Mouse (Mus musculus) hindbrain, postnatal 0 days (tissue): Measurements from ENCODE around the gene Ehd1. TPM values are rescaled to one million over a fixed set of nuclear protein-coding genes. Genes with fewer than 3 reads are reported as not detected.
A peak's percentile ranks its signal among the peaks of the same experiment; 100 is the strongest.

Experiments
- ATAC-seq: fragments of 200-750 bp; cut with Nextera tagmentation; 2 replicates; pipeline ENCODE4 v1.8.0; 2017; ENCODE audit warnings: mild to moderate bottlenecking, moderate TSS enrichment, moderate library complexity
- DNase-seq: peaks from one replicate; pipeline ENCODE4 v3.0.0-alpha.2; 2015; ENCODE audit warnings: low spot score
- H3K27ac ChIP-seq: fragments of 300-500 bp; sonication (generic); 2 replicates; pipeline ENCODE4 v1.5.1; 2014; ENCODE audit warnings: mild to moderate bottlenecking
- H3K27me3 ChIP-seq: fragments of 300-500 bp; sonication (generic); 2 replicates; pipeline ENCODE4 v1.6.1; 2014; ENCODE audit warnings: low read length, mixed read lengths; ENCODE audit not compliant: insufficient read depth
- H3K36me3 ChIP-seq: fragments of 300-500 bp; sonication (generic); 2 replicates; pipeline ENCODE4 v1.6.1; 2014; ENCODE audit warnings: low read length, mixed read lengths; ENCODE audit not compliant: insufficient read depth
- H3K4me1 ChIP-seq: fragments of 300-500 bp; sonication (generic); 2 replicates; pipeline ENCODE4 v1.6.1; 2014; ENCODE audit warnings: antibody characterized with exemption, low read length, mixed read lengths; ENCODE audit not compliant: insufficient read depth
- H3K4me2 ChIP-seq: fragments of 300-500 bp; sonication (generic); 2 replicates; pipeline ENCODE4 v1.6.1; 2014; ENCODE audit warnings: low read depth, mild to moderate bottlenecking, low read length, moderate library complexity, mixed read lengths
- H3K4me3 ChIP-seq: fragments of 300-500 bp; sonication (generic); 2 replicates; pipeline ENCODE4 v1.5.1; 2014; ENCODE audit warnings: low read length
- H3K9ac ChIP-seq: fragments of 300-500 bp; sonication (generic); replicated peaks from 2 replicates; pipeline ENCODE4 v1.6.1; 2014; ENCODE audit warnings: mild to moderate bottlenecking, low read length, moderate library complexity, mixed read lengths
- H3K9me3 ChIP-seq: fragments of 300-500 bp; sonication (generic); 2 replicates; pipeline ENCODE4 v1.6.1; 2016; ENCODE audit warnings: low read length, mixed read lengths
- CTCF ChIP-seq: IDR thresholded peaks from 2 replicates; pipeline ENCODE4 v1.5.1; 2016; ENCODE audit warnings: antibody characterized with exemption, control low read depth, low read depth
- WGBS: fragments of 180-500 bp; shearing (Covaris S2); extraction: QIAGEN DNeasy Blood & Tissue Kit; methylation state at CpG from one replicate; pipeline ENCODE4 v1.1.7; 2014; 5-methylcytosine and 5-hydroxymethylcytosine counted together
- polyA plus RNA-seq: library from polyadenylated mRNA; unstranded; fragments of >200 nt; fragmentation: Nextera tagmentation; extraction: Ambion mirVana; gene quantifications from 2 replicates; pipeline ENCODE4 v1.2.1, GENCODE M21; 2015
- total RNA-seq: library from RNA; depleted of rRNA; stranded (reverse); fragments of >200 nt; gene quantifications from 2 replicates; pipeline ENCODE4 v1.2.3, GENCODE M21; 2014

Gene Ehd1
- total and polyA plus RNA-seq, 2 experiments from 2014 or later, result 77.5 to 135 TPM

DNA sequence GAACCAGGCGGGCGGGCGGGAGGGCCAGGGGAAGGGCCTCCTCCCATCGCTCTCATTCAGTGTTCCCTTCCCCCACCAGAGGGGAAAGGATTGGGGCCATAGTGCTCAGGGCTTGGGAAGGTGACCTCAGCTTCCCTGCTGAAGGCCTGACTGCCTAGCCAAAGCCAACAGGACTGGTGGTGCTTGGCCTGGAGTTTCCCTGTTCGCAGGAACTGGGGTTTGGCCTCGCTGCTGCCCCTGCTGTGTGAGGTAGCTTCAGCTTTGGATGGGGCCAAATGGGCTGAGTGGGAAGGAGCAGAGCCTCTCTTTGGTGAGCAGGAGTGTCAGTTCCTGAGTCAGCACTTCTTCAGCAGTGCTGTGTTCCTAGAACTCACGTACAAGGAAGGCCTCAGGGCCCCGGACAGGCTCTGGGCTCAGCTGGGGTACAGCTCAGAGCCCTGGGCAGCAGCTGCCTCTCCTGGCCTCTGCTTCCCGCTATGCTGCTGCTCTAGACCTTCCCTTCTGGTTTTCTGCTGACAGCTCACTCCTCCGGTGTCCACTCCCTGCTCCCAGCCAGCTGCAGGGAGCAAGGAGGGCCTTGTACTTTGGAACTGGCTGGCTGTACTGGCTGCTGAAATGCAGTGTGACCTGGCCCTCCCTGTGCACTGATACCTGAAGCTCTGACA, 14.7 kb downstream of the Ehd1 start:
- WGBS, result 70% methylated on average over 10 of the region's 10 CpGs
- ATAC-seq, result no peak; the same call in 1 of the 2 replicates
- H3K4me2 ChIP-seq, result no peak overlapping the region
- no peak overlapping the region for H3K9ac ChIP-seq
- no peak for DNase-seq
- H3K27me3 ChIP-seq, result no peaks in the 10 kb centered on the region
- H3K27ac ChIP-seq, result peak overlapping the region; percentile 41; the same call in 1 of the 2 replicates
- H3K4me1 ChIP-seq, result no peaks in the 10 kb centered on the region; the same call in 1 of the 2 replicates
- no peak for TF ChIP-seq CTCF
- no peak overlapping the region for H3K4me3 ChIP-seq
- peaks cover 17% of the 10 kb centered on the region for H3K36me3 ChIP-seq
- H3K9me3 ChIP-seq, result no peaks in the 10 kb centered on the region

DNA sequence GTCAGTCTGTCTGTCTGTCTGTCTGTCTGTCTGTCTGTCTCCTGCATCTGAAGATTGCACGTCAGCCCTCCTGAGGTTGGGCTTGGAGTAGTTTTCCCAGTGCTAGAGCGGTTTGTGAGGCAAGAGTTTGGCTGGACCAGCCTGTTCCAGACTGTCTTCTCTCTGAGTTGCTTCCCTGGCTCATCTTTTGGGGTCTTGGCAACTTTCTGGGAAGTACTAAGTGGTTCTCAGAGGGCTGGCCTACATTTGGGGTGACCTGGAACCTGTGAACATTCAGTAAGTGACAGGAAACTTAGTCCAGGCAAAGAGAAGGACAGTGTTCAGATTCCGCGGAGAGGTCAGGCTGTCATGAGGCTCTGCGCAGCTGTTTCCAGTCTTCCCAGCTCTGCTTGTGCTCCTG, 15.7 kb downstream of the Ehd1 start:
- Histone ChIP-seq H3K27ac (no peak overlapping the region), H3K4me3 (no peak overlapping the region), H3K27me3 (no peaks in the 10 kb centered on the region), H3K36me3 (peaks cover 25% of the 10 kb centered on the region), H3K9me3 (no peaks in the 10 kb centered on the region), H3K9ac (no peak overlapping the region), H3K4me1 (no peaks in the 10 kb centered on the region; the same call in 1 of the 2 replicates), H3K4me2 (no peak overlapping the region)
- TF ChIP-seq CTCF, result no peak
- ATAC-seq, result no peak
- 92% methylated on average over 5 of the region's 5 CpGs for WGBS
- no peak for DNase-seq

DNA sequence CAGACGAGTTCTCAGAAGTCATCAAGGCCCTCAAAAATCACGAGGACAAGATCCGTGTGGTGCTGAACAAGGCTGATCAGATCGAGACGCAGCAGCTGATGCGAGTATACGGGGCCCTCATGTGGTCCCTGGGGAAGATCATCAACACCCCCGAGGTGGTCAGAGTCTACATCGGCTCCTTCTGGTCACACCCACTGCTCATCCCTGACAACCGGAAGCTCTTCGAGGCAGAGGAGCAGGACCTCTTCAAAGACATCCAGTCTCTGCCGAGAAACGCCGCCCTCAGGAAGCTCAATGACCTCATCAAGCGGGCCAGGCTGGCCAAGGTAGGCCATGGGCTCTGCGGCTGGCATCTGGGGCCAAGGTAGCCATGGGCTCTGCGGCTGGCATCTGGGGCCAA, 17.8 kb downstream of the Ehd1 start:
- TF ChIP-seq CTCF, result no peak
- Histone ChIP-seq H3K27ac (no peak overlapping the region), H3K4me2 (no peak overlapping the region), H3K9ac (no peak overlapping the region), H3K36me3 (peaks cover 43% of the 10 kb centered on the region), H3K27me3 (no peaks in the 10 kb centered on the region), H3K4me3 (no peak overlapping the region), H3K4me1 (no peaks in the 10 kb centered on the region), H3K9me3 (no peaks in the 10 kb centered on the region)
- DNase-seq (no peak), ATAC-seq (no peak)
- WGBS, result 94% methylated on average over 17 of the region's 17 CpGs

DNA sequence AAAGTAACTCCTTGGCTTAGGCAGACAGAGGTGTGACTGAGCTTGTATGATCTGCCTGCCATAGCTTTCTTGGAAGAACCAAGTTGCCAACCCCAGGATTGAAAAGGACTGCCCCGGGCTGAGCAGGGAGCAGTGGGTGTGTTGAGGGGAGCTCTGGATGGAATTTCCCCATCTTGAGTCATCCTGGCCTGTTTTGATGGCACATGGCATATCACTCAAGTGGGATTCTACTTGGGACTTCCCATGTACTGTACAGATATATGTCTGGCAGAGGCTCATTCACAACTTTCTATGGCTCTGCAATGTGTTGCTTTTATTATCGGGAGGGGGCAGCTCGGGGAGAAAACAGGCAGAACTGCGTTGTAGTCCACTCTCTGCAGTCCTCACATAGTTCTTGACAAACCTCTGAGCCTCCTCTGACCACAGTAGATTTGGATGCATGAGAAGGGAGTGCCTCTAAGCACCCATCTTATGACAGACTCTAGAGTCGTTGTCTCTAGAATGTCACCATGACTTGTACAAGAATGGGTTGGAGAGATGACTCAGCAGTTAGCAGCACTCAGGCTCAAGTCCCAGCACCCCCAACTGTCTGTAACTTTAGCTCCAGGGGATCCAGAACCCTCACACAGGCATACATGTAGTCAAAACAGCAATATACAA, 20.2 kb downstream of the Ehd1 start:
- ATAC-seq, result no peak
- Histone ChIP-seq H3K27ac (no peak overlapping the region), H3K9me3 (no peaks in the 10 kb centered on the region), H3K4me2 (no peak overlapping the region), H3K9ac (no peak overlapping the region), H3K4me3 (no peak overlapping the region), H3K27me3 (no peaks in the 10 kb centered on the region), H3K4me1 (no peaks in the 10 kb centered on the region), H3K36me3 (peaks cover 49% of the 10 kb centered on the region)
- WGBS, result 93% methylated on average over 5 of the region's 5 CpGs
- TF ChIP-seq CTCF, result no peak
- DNase-seq, result no peak

DNA sequence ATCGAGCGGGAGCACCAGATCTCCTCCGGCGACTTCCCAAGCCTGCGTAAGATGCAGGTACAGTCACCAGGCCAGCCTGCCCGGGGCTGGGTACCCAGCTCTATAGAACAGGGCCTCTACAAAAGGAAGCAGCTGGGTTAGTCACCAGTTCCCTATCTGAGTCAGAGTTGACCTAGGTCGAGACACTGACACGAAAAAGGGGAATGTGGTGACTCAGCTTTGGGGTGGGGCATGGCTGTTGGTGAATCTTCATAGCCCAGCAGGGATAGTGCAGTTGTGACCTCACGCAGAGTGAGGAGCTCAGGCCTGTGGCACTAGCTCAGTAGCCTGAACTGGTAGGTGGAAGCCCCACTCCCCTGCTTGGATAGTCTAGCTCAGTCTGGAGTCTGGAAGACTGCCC, 21.1 kb downstream of the Ehd1 start:
- Histone ChIP-seq H3K27ac (no peak overlapping the region), H3K9me3 (no peaks in the 10 kb centered on the region), H3K9ac (no peak overlapping the region), H3K4me1 (no peaks in the 10 kb centered on the region), H3K27me3 (no peaks in the 10 kb centered on the region), H3K4me3 (no peak overlapping the region), H3K4me2 (no peak overlapping the region), H3K36me3 (peaks cover 49% of the 10 kb centered on the region)
- DNase-seq, result no peak
- no peak for ATAC-seq
- WGBS, result 89% methylated on average over 9 of the region's 9 CpGs
- TF ChIP-seq CTCF, result no peak

DNA sequence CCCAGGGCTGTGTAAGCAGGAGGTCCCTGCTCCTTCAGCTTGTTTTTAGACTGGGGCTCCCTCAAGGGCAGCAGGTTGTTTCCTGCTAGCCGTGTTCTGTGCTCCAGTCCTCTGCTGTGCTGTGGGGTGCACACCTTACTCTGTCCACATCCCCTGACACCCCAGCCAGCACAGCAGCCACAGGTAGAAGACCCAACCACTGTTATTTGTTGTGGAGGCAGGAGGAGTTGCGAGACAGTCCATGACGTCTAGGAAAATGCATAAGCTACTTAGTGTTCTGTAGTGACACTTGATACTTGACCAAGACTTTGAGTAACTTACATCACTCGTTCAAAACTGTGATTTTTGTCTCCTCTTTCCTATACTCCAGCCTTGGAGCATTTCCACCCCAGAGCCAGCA, 22.5 kb downstream of the Ehd1 start:
- DNase-seq (no peak), ATAC-seq (no peak)
- Histone ChIP-seq H3K9me3 (no peaks in the 10 kb centered on the region), H3K36me3 (peaks cover 49% of the 10 kb centered on the region), H3K27ac (no peak overlapping the region), H3K4me2 (no peak overlapping the region), H3K4me3 (no peak overlapping the region), H3K9ac (no peak overlapping the region), H3K27me3 (no peaks in the 10 kb centered on the region), H3K4me1 (no peaks in the 10 kb centered on the region)
- TF ChIP-seq CTCF, result no peak
- 81% methylated on average over 4 of the region's 4 CpGs for WGBS
